Mouse (Mus musculus): ENCODE data around the gene Hba-a2. TPM values are rescaled to one million over a fixed set of nuclear protein-coding genes. Genes with fewer than 3 reads are reported as not detected.
"Not testable (repeated sequence)": the region's sequence is repeated elsewhere in the genome, so short reads cannot be mapped to it uniquely, and the experiment has no call there.

The Hba-a2 gene
- total RNA-seq (2014; fragmentation: Nextera tagmentation) (268 and 4,240 TPM in 2 replicates), total RNA-seq (2017) (683 and 890 TPM in 2 replicates), polyA plus RNA-seq (2012) (1,087 and 1,500 TPM in 2 replicates)

DNA sequence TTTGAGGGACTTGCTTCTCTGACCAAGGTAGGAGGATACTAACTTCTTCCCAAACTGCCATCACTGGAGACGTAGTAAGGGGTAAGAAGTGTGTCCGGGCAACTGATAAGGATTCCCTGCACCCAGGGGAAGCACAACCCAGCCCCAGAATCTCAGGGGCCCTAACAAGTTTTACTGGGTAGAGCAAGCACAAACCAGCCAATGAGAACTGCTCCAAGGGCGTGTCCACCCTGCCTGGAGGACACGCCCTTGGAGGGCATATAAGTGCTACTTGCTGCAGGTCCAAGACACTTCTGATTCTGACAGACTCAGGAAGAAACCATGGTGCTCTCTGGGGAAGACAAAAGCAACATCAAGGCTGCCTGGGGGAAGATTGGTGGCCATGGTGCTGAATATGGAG lies at the start of gene Hba-a2:
Gene Hba-a2 (plus strand): TSS at position 287 of the 400 bp plus-strand sequence.
- not testable (repeated sequence) for H3K27me3 ChIP-seq (ENCODE audit: insufficient read depth, low read length); DNase-seq (ENCODE audit: low spot score); H3K36me3 ChIP-seq (replicated peaks); H3K9me3 ChIP-seq (replicated peaks)
- ATAC-seq (ENCODE audit: extremely low read depth, insufficient number of reproducible peaks, low FRiP score, poor library complexity, severe bottlenecking) = peak; percentile 97
- Histone ChIP-seq H3K4me1 (ENCODE audit: insufficient read depth, low read depth, low read length) (peaks cover 55% of the 10 kb centered on the region), H3K4me3 (ENCODE audit: low read depth, low read length) (peak within 1 kb of the TSS; percentile 53; the same call in 1 of the 2 replicates)

DNA sequence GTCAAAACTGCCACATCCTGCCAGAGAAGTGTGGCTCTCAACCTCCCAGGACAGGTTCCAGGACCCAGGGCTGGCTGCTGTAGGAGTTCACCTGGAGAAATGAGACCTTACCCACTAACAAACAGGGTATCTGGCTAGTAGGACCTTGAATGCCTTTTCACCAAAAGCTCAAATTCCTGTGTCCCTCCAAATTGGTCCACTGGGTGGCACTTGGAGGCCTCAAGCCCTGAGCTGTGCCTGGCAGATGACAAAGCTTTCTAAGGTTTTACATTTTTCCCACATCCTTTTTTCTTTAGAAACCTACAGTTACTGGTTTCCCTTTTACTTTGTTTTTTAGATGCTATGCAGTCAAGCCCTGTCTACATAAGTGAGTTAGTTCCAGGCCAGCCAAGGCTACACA lies 49.2 kb upstream of the Hba-a2 start:
- H3K4me3 ChIP-seq (ENCODE audit: low read depth, low read length) = no peak overlapping the region
- H3K36me3 ChIP-seq (replicated peaks) = peaks cover 83% of the 10 kb centered on the region
- no peaks in the 10 kb centered on the region for H3K9me3 ChIP-seq (replicated peaks)
- no peaks in the 10 kb centered on the region for H3K27me3 ChIP-seq (ENCODE audit: insufficient read depth, low read length)
- ATAC-seq (ENCODE audit: extremely low read depth, insufficient number of reproducible peaks, low FRiP score, poor library complexity, severe bottlenecking) = no peak
- peaks cover 92% of the 10 kb centered on the region for H3K4me1 ChIP-seq (ENCODE audit: insufficient read depth, low read depth, low read length)
- TF ChIP-seq CTCF (IDR thresholded peaks at IDR 0.05; ENCODE audit: low read depth, low read length) (no peak; the same call in 1 of the 2 replicates), POLR2AphosphoS5 (IDR thresholded peaks at IDR 0.05; ENCODE audit: insufficient replicate concordance, low read depth, low read length) (no peak), GATA1 (IDR thresholded peaks at IDR 0.05; ENCODE audit: borderline replicate concordance, low read length) (no peak), GATA2 (IDR thresholded peaks at IDR 0.05; ENCODE audit: borderline replicate concordance, low read depth, low read length) (no peak), TAL1 (conservative IDR thresholded peaks at IDR 0.05; ENCODE audit: low read depth, low read length) (no peak)
- DNase-seq (ENCODE audit: low spot score) = no peak

DNA sequence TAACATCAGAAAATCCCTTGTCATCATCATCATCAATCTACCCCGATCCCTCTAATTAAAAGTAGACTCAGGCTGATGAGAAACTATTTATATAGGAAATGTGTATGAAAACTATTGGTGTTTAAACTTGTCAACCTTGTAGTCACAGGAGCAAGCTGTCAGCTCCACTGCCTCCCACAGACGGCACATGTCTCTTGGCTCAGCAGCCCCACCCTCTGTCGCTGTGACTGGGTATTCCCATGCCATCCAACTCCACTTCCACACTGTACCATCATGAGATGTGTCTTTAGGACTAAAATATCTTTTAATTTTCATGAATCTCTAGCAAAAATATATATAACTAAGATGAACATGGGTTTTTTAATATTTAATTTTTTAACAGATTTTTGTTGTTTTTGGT lies 47.9 kb upstream of the Hba-a2 start:
- ATAC-seq (ENCODE audit: extremely low read depth, insufficient number of reproducible peaks, low FRiP score, poor library complexity, severe bottlenecking) = no peak
- H3K36me3 ChIP-seq (replicated peaks) = peaks cover 83% of the 10 kb centered on the region

DNA sequence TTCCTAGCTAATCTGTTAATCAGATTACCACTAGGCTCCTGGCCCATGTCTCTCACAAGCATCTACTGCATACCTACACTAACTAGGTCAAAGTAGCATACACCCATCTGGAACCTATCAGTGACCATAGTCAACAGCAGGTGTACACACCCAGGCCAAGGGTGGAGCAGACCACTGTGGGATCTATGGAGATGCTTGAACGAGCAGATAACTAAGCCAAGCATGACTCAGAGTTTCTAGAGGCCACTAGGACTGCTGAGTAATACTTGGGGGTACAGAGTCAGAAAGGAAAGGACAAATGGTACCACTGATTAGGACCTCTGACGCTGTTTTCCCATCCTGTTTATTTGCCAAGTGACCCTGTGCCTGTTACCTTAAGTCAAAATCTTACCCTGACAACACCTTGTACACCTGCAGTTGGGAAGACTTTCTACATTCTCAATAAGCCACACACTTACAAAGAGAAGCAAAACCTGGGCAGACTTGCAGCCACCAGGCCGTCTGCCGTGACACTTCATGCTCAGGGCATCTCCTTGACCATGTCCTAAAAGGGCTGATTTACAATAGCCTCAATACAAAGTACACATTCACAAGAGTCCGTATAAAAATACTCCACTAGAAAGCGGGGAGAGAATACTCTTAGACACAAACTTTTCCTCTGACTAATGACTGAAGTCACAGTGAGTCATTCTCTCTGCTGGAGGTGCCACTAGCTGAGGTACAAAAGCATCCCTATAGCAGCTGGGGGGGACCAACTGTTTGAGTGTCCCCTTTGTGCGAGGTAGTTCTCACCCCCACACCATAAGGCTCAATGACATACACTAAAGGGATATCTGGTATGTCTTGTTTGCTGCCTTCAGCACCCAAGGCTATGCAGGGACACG lies 45.2 kb upstream of the Hba-a2 start:
- peaks cover 90% of the 10 kb centered on the region for H3K36me3 ChIP-seq (replicated peaks)
- peak; percentile 87 for TF ChIP-seq TAL1 (conservative IDR thresholded peaks at IDR 0.05; ENCODE audit: low read depth, low read length)
- no peak for TF ChIP-seq GATA1 (IDR thresholded peaks at IDR 0.05; ENCODE audit: borderline replicate concordance, low read length)
- no peak overlapping the region; the same call in 1 of the 2 replicates for H3K4me3 ChIP-seq (ENCODE audit: low read depth, low read length)
- peaks cover 89% of the 10 kb centered on the region for H3K4me1 ChIP-seq (ENCODE audit: insufficient read depth, low read depth, low read length)
- DNase-seq (ENCODE audit: low spot score) (peak; percentile 67), ATAC-seq (ENCODE audit: extremely low read depth, insufficient number of reproducible peaks, low FRiP score, poor library complexity, severe bottlenecking) (peak; percentile 90)
- H3K9me3 ChIP-seq (replicated peaks) = no peaks in the 10 kb centered on the region
- H3K27me3 ChIP-seq (ENCODE audit: insufficient read depth, low read length) = no peaks in the 10 kb centered on the region

More for the DNA sequence above, 47.9 kb upstream of the Hba-a2 start:
- DNase-seq (ENCODE audit: low spot score) = no peak
- H3K4me1 ChIP-seq (ENCODE audit: insufficient read depth, low read depth, low read length) = peaks cover 89% of the 10 kb centered on the region
- no peak for TF ChIP-seq GATA2 (IDR thresholded peaks at IDR 0.05; ENCODE audit: borderline replicate concordance, low read depth, low read length)
- TF ChIP-seq TAL1 (conservative IDR thresholded peaks at IDR 0.05; ENCODE audit: low read depth, low read length) = no peak
- TF ChIP-seq CTCF (IDR thresholded peaks at IDR 0.05; ENCODE audit: low read depth, low read length) = no peak
- TF ChIP-seq POLR2AphosphoS5 (IDR thresholded peaks at IDR 0.05; ENCODE audit: insufficient replicate concordance, low read depth, low read length) = no peak
- TF ChIP-seq GATA1 (IDR thresholded peaks at IDR 0.05; ENCODE audit: borderline replicate concordance, low read length) = no peak
- no peaks in the 10 kb centered on the region for H3K27me3 ChIP-seq (ENCODE audit: insufficient read depth, low read length)
- H3K4me3 ChIP-seq (ENCODE audit: low read depth, low read length) = no peak overlapping the region
- H3K9me3 ChIP-seq (replicated peaks) = no peaks in the 10 kb centered on the region

DNA sequence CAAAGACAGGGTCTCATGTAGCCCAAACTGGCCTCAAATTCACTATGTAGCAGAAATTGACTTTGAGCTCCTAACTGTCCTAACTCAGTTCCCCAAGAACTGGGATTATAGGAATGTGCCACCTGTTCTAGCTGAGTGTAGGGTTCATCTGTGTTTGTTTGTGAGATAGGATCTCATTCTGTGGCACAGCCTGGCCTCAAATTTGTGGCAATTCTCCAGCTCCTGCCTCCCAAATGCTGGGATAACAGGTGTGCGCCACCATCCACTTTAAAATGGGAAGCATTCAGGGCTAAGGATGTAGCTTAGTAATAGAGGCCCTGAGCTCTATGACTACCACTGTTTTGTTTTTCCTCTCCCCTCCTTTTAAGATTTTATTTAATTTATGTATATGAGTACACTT lies 43.2 kb upstream of the Hba-a2 start:
- no peak for TF ChIP-seq POLR2AphosphoS5 (IDR thresholded peaks at IDR 0.05; ENCODE audit: insufficient replicate concordance, low read depth, low read length)
- no peak for TF ChIP-seq GATA2 (IDR thresholded peaks at IDR 0.05; ENCODE audit: borderline replicate concordance, low read depth, low read length)
- TF ChIP-seq CTCF (IDR thresholded peaks at IDR 0.05; ENCODE audit: low read depth, low read length) = no peak
- TF ChIP-seq GATA1 (IDR thresholded peaks at IDR 0.05; ENCODE audit: borderline replicate concordance, low read length) = no peak
- no peak for TF ChIP-seq TAL1 (conservative IDR thresholded peaks at IDR 0.05; ENCODE audit: low read depth, low read length)

DNA sequence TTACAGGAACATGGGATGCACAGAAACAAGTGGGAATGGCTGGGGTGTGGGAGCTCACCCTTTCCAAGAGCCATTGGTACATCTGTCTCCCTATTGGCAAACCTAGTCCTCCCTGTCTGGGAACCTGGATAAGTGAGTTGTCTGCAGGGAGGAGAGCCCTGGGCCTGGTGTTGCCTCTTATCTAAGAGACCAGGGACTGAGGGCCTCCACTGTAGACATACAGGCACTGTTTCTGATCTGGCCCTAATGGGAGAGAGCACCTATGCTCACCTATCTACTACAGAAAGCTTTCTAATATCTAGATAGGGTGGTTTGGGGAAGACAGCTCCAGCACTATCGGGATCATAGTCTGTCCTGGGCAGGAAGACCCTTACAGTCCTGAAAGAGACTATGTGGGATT lies 40.1 kb upstream of the Hba-a2 start:
- Histone ChIP-seq H3K27me3 (ENCODE audit: insufficient read depth, low read length) (no peaks in the 10 kb centered on the region), H3K36me3 (replicated peaks) (peaks cover 89% of the 10 kb centered on the region), H3K4me1 (ENCODE audit: insufficient read depth, low read depth, low read length) (peaks cover 82% of the 10 kb centered on the region), H3K4me3 (ENCODE audit: low read depth, low read length) (peak overlapping the region; percentile 17; the same call in 1 of the 2 replicates), H3K9me3 (replicated peaks) (no peaks in the 10 kb centered on the region)
- ATAC-seq (ENCODE audit: extremely low read depth, insufficient number of reproducible peaks, low FRiP score, poor library complexity, severe bottlenecking) (peak; percentile 87), DNase-seq (ENCODE audit: low spot score) (no peak)
- TF ChIP-seq TAL1 (conservative IDR thresholded peaks at IDR 0.05; ENCODE audit: low read depth, low read length) (peak; percentile 87), POLR2AphosphoS5 (IDR thresholded peaks at IDR 0.05; ENCODE audit: insufficient replicate concordance, low read depth, low read length) (no peak)

More for the DNA sequence above, 43.2 kb upstream of the Hba-a2 start:
- no peaks in the 10 kb centered on the region for H3K9me3 ChIP-seq (replicated peaks)
- peaks cover 86% of the 10 kb centered on the region for H3K36me3 ChIP-seq (replicated peaks)
- peaks cover 87% of the 10 kb centered on the region for H3K4me1 ChIP-seq (ENCODE audit: insufficient read depth, low read depth, low read length)
- ATAC-seq (ENCODE audit: extremely low read depth, insufficient number of reproducible peaks, low FRiP score, poor library complexity, severe bottlenecking) (no peak), DNase-seq (ENCODE audit: low spot score) (no peak)
- no peaks in the 10 kb centered on the region for H3K27me3 ChIP-seq (ENCODE audit: insufficient read depth, low read length)
- H3K4me3 ChIP-seq (ENCODE audit: low read depth, low read length) = no peak overlapping the region
